Mouse (Mus musculus) intestine, embryonic 14.5 days (tissue): ENCODE data around the gene Abcb8. TPM values are rescaled to one million over a fixed set of nuclear protein-coding genes. Genes with fewer than 3 reads are reported as not detected.

Source experiments
- ATAC-seq: fragments of 200-750 bp; cut with Nextera tagmentation; replicated peaks from 2 replicates; pipeline ENCODE4 v1.8.0; 2017; ENCODE audit warnings: low read depth, moderate number of reproducible peaks, moderate TSS enrichment, moderate library complexity; ENCODE audit not compliant: low FRiP score, low TSS enrichment
- DNase-seq: peaks from one replicate; pipeline ENCODE4 v3.0.0-alpha.2; 2018; ENCODE audit warnings: low spot score
- H3K27ac ChIP-seq: fragments of 300-500 bp; sonication (generic); 2 replicates; pipeline ENCODE4 v1.5.1; 2014; ENCODE audit warnings: low read depth, mild to moderate bottlenecking, control low read depth
- H3K27me3 ChIP-seq: fragments of 300-500 bp; sonication (generic); replicated peaks from 2 replicates; pipeline ENCODE4 v1.6.1; 2014; ENCODE audit warnings: low read length, control low read depth; ENCODE audit not compliant: control insufficient read depth, insufficient read depth
- H3K36me3 ChIP-seq: fragments of 300-500 bp; sonication (generic); 2 replicates; pipeline ENCODE4 v1.6.1; 2014; ENCODE audit warnings: low read length, control low read depth; ENCODE audit not compliant: control insufficient read depth, insufficient read depth
- H3K4me1 ChIP-seq: fragments of 300-500 bp; sonication (generic); replicated peaks from 2 replicates; pipeline ENCODE4 v1.6.1; 2014; ENCODE audit warnings: low read length, control low read depth, mixed read lengths; ENCODE audit not compliant: control insufficient read depth, insufficient read depth
- H3K4me2 ChIP-seq: fragments of 300-500 bp; sonication (generic); 2 replicates; pipeline ENCODE4 v1.6.1; 2014; ENCODE audit warnings: low read length
- H3K4me3 ChIP-seq: fragments of 300-500 bp; sonication (generic); 2 replicates; pipeline ENCODE4 v1.5.1; 2014; ENCODE audit warnings: low read depth, low read length, control low read depth, mixed read lengths
- H3K9ac ChIP-seq: fragments of 300-500 bp; sonication (generic); 2 replicates; pipeline ENCODE4 v1.6.1; 2014; ENCODE audit warnings: mild to moderate bottlenecking, low read length
- H3K9me3 ChIP-seq: fragments of 300-500 bp; sonication (generic); 2 replicates; pipeline ENCODE4 v1.6.1; 2016; ENCODE audit warnings: low read length, control low read depth; ENCODE audit not compliant: control insufficient read depth
- WGBS: fragments of 180-500 bp; shearing (Covaris S2); extraction: QIAGEN DNeasy Blood & Tissue Kit; methylation state at CpG from one replicate; pipeline ENCODE4 v1.1.7; 2014; 5-methylcytosine and 5-hydroxymethylcytosine counted together
- polyA plus RNA-seq: library from polyadenylated mRNA; unstranded; fragments of >200 nt; fragmentation: Nextera tagmentation; extraction: Ambion mirVana; gene quantifications from 2 replicates; pipeline ENCODE4 v1.2.1, GENCODE M21; 2014

Abcb8 gene
- polyA plus RNA-seq, 1 experiment from 2014 or later = 56.4 TPM

GRCm38 (mm10) chr5:24427981-24428402, 34.5 kb downstream of the Abcb8 start:
- peak overlapping the region; percentile 44; the same call in 1 of the 2 replicates for H3K27ac ChIP-seq
- peaks cover 29% of the 10 kb centered on the region for H3K4me1 ChIP-seq
- no peak overlapping the region for H3K9ac ChIP-seq
- peak; percentile 45 for ATAC-seq
- DNase-seq = peak; percentile 72
- peaks cover 39% of the 10 kb centered on the region for H3K36me3 ChIP-seq
- peak overlapping the region; percentile 88 for H3K4me2 ChIP-seq
- no peaks in the 10 kb centered on the region for H3K9me3 ChIP-seq
- H3K4me3 ChIP-seq = peak overlapping the region; percentile 22
- WGBS = 10% methylated on average over 15 of the region's 15 CpGs
- no peaks in the 10 kb centered on the region for H3K27me3 ChIP-seq

GRCm38 (mm10) chr5:24428596-24428995, 35.1 kb downstream of the Abcb8 start:
- no peak overlapping the region for H3K9ac ChIP-seq
- 15% methylated on average over 9 of the region's 9 CpGs for WGBS
- H3K4me3 ChIP-seq = peak overlapping the region; percentile 22
- H3K4me1 ChIP-seq = peaks cover 29% of the 10 kb centered on the region
- no peaks in the 10 kb centered on the region for H3K9me3 ChIP-seq
- peak; percentile 64 for DNase-seq
- peak overlapping the region; percentile 29 for H3K4me2 ChIP-seq
- H3K27me3 ChIP-seq = no peaks in the 10 kb centered on the region
- no peak for ATAC-seq
- H3K36me3 ChIP-seq = peaks cover 45% of the 10 kb centered on the region
- H3K27ac ChIP-seq = peak overlapping the region; percentile 44

- ATAC-seq = no peak
- no peak overlapping the region for H3K4me3 ChIP-seq
- H3K9ac ChIP-seq = no peak overlapping the region
- peaks cover 97% of the 10 kb centered on the region for H3K36me3 ChIP-seq
- H3K27ac ChIP-seq = no peak overlapping the region
- no peaks in the 10 kb centered on the region for H3K27me3 ChIP-seq
- H3K9me3 ChIP-seq = no peaks in the 10 kb centered on the region
- no peaks in the 10 kb centered on the region for H3K4me1 ChIP-seq
- 90% methylated on average over 8 of the region's 8 CpGs for WGBS
- DNase-seq = no peak
- H3K4me2 ChIP-seq = no peak overlapping the region
Observed at GRCm38 (mm10) chr5:24433993-24434392, 40.5 kb downstream of the Abcb8 start.

GRCm38 (mm10) chr5:24441187-24441586, 47.7 kb downstream of the Abcb8 start:
- Histone ChIP-seq H3K36me3 (peaks cover 74% of the 10 kb centered on the region), H3K4me3 (no peak overlapping the region), H3K4me1 (peaks cover 16% of the 10 kb centered on the region), H3K4me2 (no peak overlapping the region), H3K9me3 (no peaks in the 10 kb centered on the region), H3K27ac (no peak overlapping the region), H3K27me3 (no peaks in the 10 kb centered on the region), H3K9ac (no peak overlapping the region)
- WGBS = 95% methylated on average over 8 of the region's 8 CpGs
- ATAC-seq (no peak), DNase-seq (no peak)

- Histone ChIP-seq H3K9ac (no peak overlapping the region), H3K4me3 (no peak overlapping the region), H3K27me3 (no peaks in the 10 kb centered on the region), H3K9me3 (no peaks in the 10 kb centered on the region), H3K36me3 (peaks cover 66% of the 10 kb centered on the region), H3K4me2 (no peak overlapping the region), H3K4me1 (peaks cover 16% of the 10 kb centered on the region), H3K27ac (no peak overlapping the region)
- ATAC-seq (no peak), DNase-seq (no peak)
- 84% methylated on average over 9 of the region's 9 CpGs for WGBS
Observed at GRCm38 (mm10) chr5:24442029-24442428, 48.6 kb downstream of the Abcb8 start.

GRCm38 (mm10) chr5:24443204-24443603, 49.7 kb downstream of the Abcb8 start:
- peaks cover 56% of the 10 kb centered on the region for H3K36me3 ChIP-seq

DNA sequence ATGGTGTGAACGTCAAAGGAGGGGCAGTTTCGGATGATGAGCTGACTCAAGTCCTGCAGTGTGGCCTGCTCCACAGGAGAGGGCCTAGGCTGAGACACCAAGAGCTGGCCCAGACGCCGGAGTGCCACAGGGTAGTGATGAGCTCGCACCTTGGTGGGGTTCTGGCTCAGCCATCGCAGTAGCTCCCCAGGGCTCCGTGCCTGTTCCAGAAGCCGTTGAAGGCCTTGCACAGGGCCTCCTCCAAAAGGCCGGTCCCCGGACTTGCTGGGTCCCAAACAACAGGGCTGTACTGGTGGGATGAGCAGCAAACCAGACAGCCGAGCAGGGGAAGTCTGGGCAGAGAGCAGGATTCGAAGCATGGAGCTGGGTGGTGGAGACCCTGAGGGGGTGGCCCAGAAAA, 50.5 kb downstream of the Abcb8 start:
- 85% methylated on average over 12 of the region's 12 CpGs for WGBS
- peaks cover 19% of the 10 kb centered on the region for H3K4me1 ChIP-seq
- peak overlapping the region; percentile 89 for H3K4me3 ChIP-seq
- H3K4me2 ChIP-seq = peak overlapping the region; percentile 91
- ATAC-seq = no peak
- peak overlapping the region; percentile 97 for H3K9ac ChIP-seq
- H3K36me3 ChIP-seq = peaks cover 49% of the 10 kb centered on the region
- H3K27ac ChIP-seq = no peak overlapping the region
- no peak for DNase-seq
- H3K27me3 ChIP-seq = no peaks in the 10 kb centered on the region
- H3K9me3 ChIP-seq = no peaks in the 10 kb centered on the region

More at GRCm38 (mm10) chr5:24443204-24443603, 49.7 kb downstream of the Abcb8 start:
- Histone ChIP-seq H3K4me1 (peaks cover 19% of the 10 kb centered on the region), H3K27me3 (no peaks in the 10 kb centered on the region), H3K9me3 (no peaks in the 10 kb centered on the region), H3K27ac (no peak overlapping the region), H3K9ac (no peak overlapping the region), H3K4me3 (no peak overlapping the region), H3K4me2 (no peak overlapping the region)
- ATAC-seq (no peak), DNase-seq (no peak)
- WGBS = 90% methylated on average over 7 of the region's 7 CpGs

- DNase-seq = peak; percentile 91
- peak within 1 kb of the TSS; percentile 89 for H3K4me3 ChIP-seq
- peaks cover 19% of the 10 kb centered on the region for H3K4me1 ChIP-seq
- no peaks in the 10 kb centered on the region for H3K27me3 ChIP-seq
- ATAC-seq = peak; percentile 83
- H3K36me3 ChIP-seq = peaks cover 39% of the 10 kb centered on the region
- WGBS = under 1% methylated on average over 60 of the region's 60 CpGs
- peak within 1 kb of the TSS; percentile 91 for H3K4me2 ChIP-seq
- peak within 1 kb of the TSS; percentile 84 for H3K27ac ChIP-seq
- H3K9me3 ChIP-seq = no peaks in the 10 kb centered on the region
- peak within 1 kb of the TSS; percentile 97 for H3K9ac ChIP-seq
Observed at GRCm38 (mm10) chr5:24444746-24445427, 51.4 kb downstream of the Abcb8 start, which contains the start of gene Fastk. Fastk (minus strand) TSS chr5:24445287.
